8 mouse cellular contexts compared by ENCODE assay signal in genomic region chr3:90466311-90466766, GRCm38 (mm10). TPM values are rescaled to one million over a fixed set of nuclear protein-coding genes. Genes with fewer than 3 reads are reported as not detected.
DNase-seq lines count a peak whose midpoint lies in the region; ATAC-seq and TF ChIP-seq lines count a peak whose summit lies in the region.

No protein-coding gene starts in this region.

- no peak for TF ChIP-seq POLR2A in small intestine, adult 2 months (IDR thresholded peaks at IDR 0.05; ENCODE audit: low read depth, low read length)

- peak overlapping the region; percentile 99 for H3K4me2 ChIP-seq in forebrain, embryonic 16.5 days (ENCODE audit: low read length)
- H3K4me2 ChIP-seq in hindbrain, embryonic 11.5 days (replicated peaks; ENCODE audit: low read depth, low read length), result peak overlapping the region; percentile 60

- no peaks in the 10 kb centered on the region for H3K36me3 ChIP-seq in forebrain, embryonic 16.5 days (ENCODE audit: control insufficient read depth, insufficient read depth)
- H3K36me3 ChIP-seq in hindbrain, embryonic 11.5 days (ENCODE audit: control insufficient read depth, insufficient read depth, low read length), result no peaks in the 10 kb centered on the region
- no peaks in the 10 kb centered on the region for H3K36me3 ChIP-seq in megakaryocyte, embryonic 14.5 days (replicated peaks; ENCODE audit: low read length)
- no peaks in the 10 kb centered on the region for H3K36me3 ChIP-seq in small intestine, adult 2 months (ENCODE audit: control insufficient read depth, insufficient read depth, low read length)

- no peaks in the 10 kb centered on the region for H3K9me3 ChIP-seq in forebrain, embryonic 16.5 days (ENCODE audit: control insufficient read depth, low read length)
- no peaks in the 10 kb centered on the region for H3K9me3 ChIP-seq in hindbrain, embryonic 11.5 days (ENCODE audit: control insufficient read depth, low read length)
- H3K9me3 ChIP-seq in megakaryocyte, embryonic 14.5 days, result no peaks in the 10 kb centered on the region

- DNase-seq in left cerebral cortex, adult 18-20 months (ENCODE audit: low spot score in 2 of 2), result peak; percentile 52 to 61
- no peak for DNase-seq in left cerebral cortex, adult 8-10 months (ENCODE audit: low spot score in 2 of 2)
- peak; percentile 63 to 66 for DNase-seq in cerebellum, adult 18-20 months
- peak; percentile 78 for DNase-seq in hindbrain, embryonic 11.5 days (ENCODE audit: low spot score)
- peak; percentile 49 to 64 for DNase-seq in left cerebral cortex, postnatal 10 days (ENCODE audit: extremely low spot score in 1 of 2, low spot score in 2 of 2)

- no peak overlapping the region for H3K27ac ChIP-seq in forebrain, embryonic 16.5 days (ENCODE audit: low read length)
- H3K27ac ChIP-seq in hindbrain, embryonic 11.5 days (ENCODE audit: low read depth, low read length), result no peak overlapping the region
- no peak overlapping the region for H3K27ac ChIP-seq in small intestine, adult 2 months (ENCODE audit: insufficient read depth, low read depth, low read length)

- peak; percentile 34; the same call in 1 of the 2 replicates for ATAC-seq in forebrain, embryonic 16.5 days
- ATAC-seq in hindbrain, embryonic 11.5 days (ENCODE audit: low FRiP score), result peak; percentile 53; the same call in 1 of the 2 replicates

- peak overlapping the region; percentile 44 for H3K9ac ChIP-seq in forebrain, embryonic 16.5 days (replicated peaks; ENCODE audit: low read depth, low read length)
- H3K9ac ChIP-seq in hindbrain, embryonic 11.5 days (ENCODE audit: low read depth, low read length), result no peak overlapping the region

- TF ChIP-seq CTCF in small intestine, adult 2 months (IDR thresholded peaks at IDR 0.05; ENCODE audit: extremely low read depth, insufficient read length, insufficient replicate concordance, low read depth, low read length), result peak; percentile 66; the same call in 1 of the 2 replicates

- H3K4me1 ChIP-seq in forebrain, embryonic 16.5 days (replicated peaks; ENCODE audit: control insufficient read depth, insufficient read depth, low read length), result peaks cover 18% of the 10 kb centered on the region
- 0 out of 2 replicates have a peak, but pooled peaks cover 2% of the 10 kb centered on the region for H3K4me1 ChIP-seq in hindbrain, embryonic 11.5 days (replicated peaks; ENCODE audit: control insufficient read depth, insufficient read depth, low read length)
- H3K4me1 ChIP-seq in megakaryocyte, embryonic 14.5 days, result peaks cover 61% of the 10 kb centered on the region
- no peaks in the 10 kb centered on the region for H3K4me1 ChIP-seq in small intestine, adult 2 months (ENCODE audit: control insufficient read depth, insufficient read depth, insufficient read length, low read length)

- peaks cover 39% of the 10 kb centered on the region for H3K27me3 ChIP-seq in forebrain, embryonic 16.5 days (replicated peaks; ENCODE audit: control insufficient read depth, insufficient read depth, low read length)
- peaks cover 37% of the 10 kb centered on the region for H3K27me3 ChIP-seq in hindbrain, embryonic 11.5 days (ENCODE audit: control insufficient read depth, insufficient read depth, low read length)
- peaks cover 53% of the 10 kb centered on the region for H3K27me3 ChIP-seq in megakaryocyte, embryonic 14.5 days (replicated peaks)
- peaks cover 18% of the 10 kb centered on the region for H3K27me3 ChIP-seq in small intestine, adult 2 months (ENCODE audit: control insufficient read depth, insufficient read depth, low read length)

- H3K4me3 ChIP-seq in forebrain, embryonic 16.5 days (replicated peaks; ENCODE audit: low read length), result peak overlapping the region; percentile 50
- peak overlapping the region; percentile 34 for H3K4me3 ChIP-seq in hindbrain, embryonic 11.5 days (ENCODE audit: low read depth, low read length)
- H3K4me3 ChIP-seq in megakaryocyte, embryonic 14.5 days (replicated peaks), result peak overlapping the region; percentile 93
- H3K4me3 ChIP-seq in small intestine, adult 2 months (ENCODE audit: low read depth, low read length), result peak overlapping the region; percentile 63

- intact Hi-C loops in left cerebral cortex, postnatal 10 days (cut with DNase I), result loop anchor here (2.0 to 5.0 kb wide), 2 partner anchors 34 to 54 kb away; partner anchors contain the start of gene Ints3

- 0% methylated on average over 15 of the region's 15 CpGs for WGBS in forebrain, embryonic 16.5 days
- WGBS in hindbrain, embryonic 11.5 days, result 1% methylated on average over 15 of the region's 15 CpGs
- WGBS in small intestine, adult 2 months, result under 1% methylated on average over 15 of the region's 15 CpGs

RNA-seq across cellular contexts. Expression of gene Npr1, which starts 0.7 kb away (rescaled TPM):
- total RNA-seq in left cerebral cortex, adult 18-20 months (2021), result 1 to 10 TPM; 4.6 to 5.0 TPM
- 1 to 10 TPM; 4.2 to 6.0 (median 5.0) TPM for total RNA-seq in left cerebral cortex, adult 8-10 months (2022)
- polyA plus RNA-seq in forebrain, embryonic 16.5 days (2015; fragmentation: Nextera tagmentation; extraction: Ambion mirVana), result 2.1 and 2.6 TPM in 2 replicates
- polyA plus RNA-seq in hindbrain, embryonic 11.5 days (2014; fragmentation: Nextera tagmentation; extraction: Ambion mirVana), result 2.5 and 3.7 TPM in 2 replicates
- total RNA-seq in left cerebral cortex, postnatal 10 days (2021), result 1 to 10 TPM; 3.4 to 4.3 TPM
- polyA plus RNA-seq in megakaryocyte, embryonic 14.5 days (2012; ENCODE audit: insufficient read depth, low replicate concordance), result 2.6 TPM in 1 of 2 replicates, not detected in the other
- polyA plus RNA-seq in small intestine, adult 2 months (2012; rRNA removed), result 5.1 and 5.9 TPM in 2 replicates

RNA-seq across cellular contexts. Expression of gene Ilf2, which starts 9.6 kb away (rescaled TPM):
- 10 to 100 TPM; 90.2 to 94.9 TPM for total RNA-seq in left cerebral cortex, adult 18-20 months (2021)
- 10 to 100 TPM; 84.9 to 98.9 (median 93.3) TPM for total RNA-seq in left cerebral cortex, adult 8-10 months (2022)
- polyA plus RNA-seq in forebrain, embryonic 16.5 days (2015; fragmentation: Nextera tagmentation; extraction: Ambion mirVana), result 331 and 336 TPM in 2 replicates
- polyA plus RNA-seq in hindbrain, embryonic 11.5 days (2014; fragmentation: Nextera tagmentation; extraction: Ambion mirVana), result 364 and 368 TPM in 2 replicates
- total RNA-seq in left cerebral cortex, postnatal 10 days (2021), result 100 to 1,000 TPM; 111 to 115 TPM
- polyA plus RNA-seq in megakaryocyte, embryonic 14.5 days (2012; ENCODE audit: insufficient read depth, low replicate concordance), result 10.5 TPM in 1 of 2 replicates, not detected in the other
- 4.3 and 5.9 TPM in 2 replicates for polyA plus RNA-seq in small intestine, adult 2 months (2012; rRNA removed)

RNA-seq across cellular contexts. Expression of gene Snapin, which starts 24.5 kb away (rescaled TPM):
- total RNA-seq in left cerebral cortex, adult 18-20 months (2021), result 10 to 100 TPM; 55.5 to 57.0 TPM
- 10 to 100 TPM; 62.4 to 74.7 (median 67.1) TPM for total RNA-seq in left cerebral cortex, adult 8-10 months (2022)
- 76.8 and 83.3 TPM in 2 replicates for polyA plus RNA-seq in forebrain, embryonic 16.5 days (2015; fragmentation: Nextera tagmentation; extraction: Ambion mirVana)
- 72.3 and 77.9 TPM in 2 replicates for polyA plus RNA-seq in hindbrain, embryonic 11.5 days (2014; fragmentation: Nextera tagmentation; extraction: Ambion mirVana)
- 10 to 100 TPM; 46.7 to 47.9 TPM for total RNA-seq in left cerebral cortex, postnatal 10 days (2021)
- 3.0 and 5.3 TPM in 2 replicates for polyA plus RNA-seq in megakaryocyte, embryonic 14.5 days (2012; ENCODE audit: insufficient read depth, low replicate concordance)
- polyA plus RNA-seq in small intestine, adult 2 months (2012; rRNA removed), result 3.4 and 7.1 TPM in 2 replicates

RNA-seq across cellular contexts. Expression of gene Ints3, which starts 32.9 kb away (rescaled TPM):
- 10 to 100 TPM; 63.1 to 66.1 TPM for total RNA-seq in left cerebral cortex, adult 18-20 months (2021)
- 10 to 100 TPM; 55.1 to 59.9 (median 59.0) TPM for total RNA-seq in left cerebral cortex, adult 8-10 months (2022)
- polyA plus RNA-seq in forebrain, embryonic 16.5 days (2015; fragmentation: Nextera tagmentation; extraction: Ambion mirVana), result 32.2 and 32.3 TPM in 2 replicates
- 34.2 and 34.7 TPM in 2 replicates for polyA plus RNA-seq in hindbrain, embryonic 11.5 days (2014; fragmentation: Nextera tagmentation; extraction: Ambion mirVana)
- 10 to 100 TPM; 57.0 to 62.0 TPM for total RNA-seq in left cerebral cortex, postnatal 10 days (2021)
- polyA plus RNA-seq in megakaryocyte, embryonic 14.5 days (2012; ENCODE audit: insufficient read depth, low replicate concordance), result 15.5 and 21.9 TPM in 2 replicates
- polyA plus RNA-seq in small intestine, adult 2 months (2012; rRNA removed), result 13.6 and 22.4 TPM in 2 replicates

RNA-seq across cellular contexts. Expression of gene Chtop, which starts 43.0 kb away (rescaled TPM):
- 100 to 1,000 TPM; 165 TPM for total RNA-seq in left cerebral cortex, adult 18-20 months (2021)
- 100 to 1,000 TPM; 162 to 170 (median 167) TPM for total RNA-seq in left cerebral cortex, adult 8-10 months (2022)
- 202 and 220 TPM in 2 replicates for polyA plus RNA-seq in forebrain, embryonic 16.5 days (2015; fragmentation: Nextera tagmentation; extraction: Ambion mirVana)
- polyA plus RNA-seq in hindbrain, embryonic 11.5 days (2014; fragmentation: Nextera tagmentation; extraction: Ambion mirVana), result 138 and 143 TPM in 2 replicates
- total RNA-seq in left cerebral cortex, postnatal 10 days (2021), result 100 to 1,000 TPM; 196 TPM
- polyA plus RNA-seq in megakaryocyte, embryonic 14.5 days (2012; ENCODE audit: insufficient read depth, low replicate concordance), result 33.3 and 68.8 TPM in 2 replicates
- polyA plus RNA-seq in small intestine, adult 2 months (2012; rRNA removed), result 14.3 and 22.3 TPM in 2 replicates

Comparison
In these comparisons a context has a peak if more than half of its experiments do, and no peak if none do; other contexts are left out.
1. DNase-seq: peak in left cerebral cortex, adult 18-20 months (2 of 2), cerebellum, adult 18-20 months (2 of 2), hindbrain, embryonic 11.5 days (single experiment) and left cerebral cortex, postnatal 10 days (2 of 2); none in left cerebral cortex, adult 8-10 months (0 of 2).
2. H3K4me3 ChIP-seq: peak in every context shown above with its lines; median percentile 93 in megakaryocyte, embryonic 14.5 days; 63 in small intestine, adult 2 months; 50 in forebrain, embryonic 16.5 days; 34 in hindbrain, embryonic 11.5 days.
3. RNA of gene Ilf2, which starts 9.6 kb away (polyA plus RNA-seq): 364 to 368 TPM in hindbrain, embryonic 11.5 days and 331 to 336 TPM in forebrain, embryonic 16.5 days; 10.5 TPM in megakaryocyte, embryonic 14.5 days and 4.3 to 5.9 TPM in small intestine, adult 2 months; every median in the first group is over 10 times any median in the second.